Mouse (Mus musculus): ENCODE results near the gene Tdp1.
A peak's percentile ranks its signal among the peaks of the same experiment; 100 is the strongest.

Gene Tdp1

DNA sequence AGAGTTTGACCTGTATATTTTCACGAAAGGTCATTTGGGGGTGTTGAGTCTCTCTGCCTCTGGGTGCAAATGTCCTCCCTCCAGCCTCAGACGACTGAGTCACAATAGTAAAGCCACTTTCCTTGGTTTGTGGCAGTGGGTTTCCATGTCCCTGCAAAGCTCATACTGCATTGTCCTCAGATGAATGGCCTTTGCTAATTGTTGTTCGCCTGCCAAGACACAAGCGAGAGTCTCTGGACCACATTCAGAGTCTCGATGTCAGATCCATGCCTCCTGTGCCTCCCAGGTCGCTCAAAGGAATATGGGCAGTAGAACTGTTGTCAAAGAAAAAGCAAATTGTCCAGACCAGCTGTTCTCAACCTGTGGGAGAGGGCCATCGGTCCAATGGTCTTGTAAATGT lies 116.1 kb downstream of the Tdp1 start:
- DNase-seq (ENCODE audit: low spot score in 2 of 2) = no peak

DNA sequence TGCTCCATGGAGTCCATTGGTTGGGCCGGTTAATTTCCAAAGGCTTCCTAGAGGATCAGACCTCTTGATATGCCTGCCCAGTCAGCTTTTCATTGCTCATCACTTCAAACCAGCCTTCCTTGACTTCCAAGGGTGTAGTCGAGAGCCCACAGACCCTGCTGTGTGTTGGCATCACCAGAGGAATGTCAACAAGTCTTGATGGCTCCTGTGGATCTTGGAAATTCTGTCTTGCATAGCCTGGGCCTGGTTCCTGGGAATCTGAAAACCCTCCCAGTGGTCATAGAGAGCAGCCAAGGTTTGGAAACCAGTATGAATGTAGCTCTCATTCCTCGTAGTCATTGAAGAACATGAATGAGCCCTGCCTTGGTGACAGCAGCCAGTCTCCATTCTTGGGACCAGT lies 116.9 kb downstream of the Tdp1 start:
- no peak for DNase-seq (ENCODE audit: low spot score in 2 of 2)

DNA sequence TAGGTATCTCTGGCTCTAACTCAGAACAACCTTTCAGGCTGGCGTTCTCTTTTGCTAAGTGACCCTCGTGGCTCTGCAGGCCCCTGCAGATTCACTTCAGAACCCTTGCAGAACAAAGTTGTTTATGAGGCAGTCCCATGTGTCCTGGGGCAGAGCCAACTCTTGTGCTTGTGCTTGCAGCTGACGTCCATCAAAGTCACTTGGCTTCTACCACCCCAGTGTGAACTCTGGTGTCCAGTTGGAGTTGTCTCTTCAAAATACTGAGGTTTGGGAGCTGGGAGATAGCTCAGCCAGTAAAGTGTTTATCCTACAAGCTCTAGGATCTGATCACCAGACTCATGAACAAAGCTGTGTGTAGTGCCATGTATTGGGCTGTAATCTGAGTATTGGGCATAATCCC lies 117.6 kb downstream of the Tdp1 start:
- DNase-seq (ENCODE audit: low spot score in 2 of 2) = no peak

DNA sequence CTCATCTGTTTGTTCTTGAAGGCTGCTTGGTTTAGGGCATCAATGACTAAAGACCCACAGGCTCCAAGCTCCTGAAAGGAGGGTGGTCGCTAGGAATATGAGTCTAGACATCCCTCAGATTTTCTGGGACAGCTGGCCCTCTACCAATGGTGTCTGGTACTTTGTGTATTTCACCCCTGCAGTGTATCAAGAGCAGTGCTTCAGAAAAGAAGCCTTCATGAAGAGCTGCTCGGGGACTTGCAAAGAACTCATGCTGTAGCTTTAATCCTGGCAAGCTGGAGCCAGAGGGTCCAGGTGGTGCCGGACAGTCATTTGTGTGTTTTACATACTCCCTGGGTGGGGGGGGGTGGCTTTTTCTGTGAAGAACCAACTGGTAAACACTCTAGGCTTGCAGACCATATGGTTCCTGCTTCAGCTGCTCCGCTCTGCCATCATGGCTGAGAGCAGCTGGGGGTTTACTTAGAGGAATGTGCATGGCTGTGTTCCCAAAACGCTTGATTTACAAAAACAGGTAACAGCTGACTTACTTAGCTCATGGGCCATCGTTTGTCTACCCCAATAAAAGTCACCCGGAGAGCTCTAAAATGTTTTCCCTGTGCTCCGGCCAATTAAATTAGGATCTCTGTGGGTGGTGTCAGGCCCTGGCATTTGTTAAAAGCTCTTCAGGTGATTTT lies 118.7 kb downstream of the Tdp1 start:
- DNase-seq (ENCODE audit: low spot score in 2 of 2) = peak; percentile 17 to 50

Measured in cerebellum, postnatal 4 days (tissue).